Mouse (Mus musculus): ENCODE results near the gene Ireb2.

DNA sequence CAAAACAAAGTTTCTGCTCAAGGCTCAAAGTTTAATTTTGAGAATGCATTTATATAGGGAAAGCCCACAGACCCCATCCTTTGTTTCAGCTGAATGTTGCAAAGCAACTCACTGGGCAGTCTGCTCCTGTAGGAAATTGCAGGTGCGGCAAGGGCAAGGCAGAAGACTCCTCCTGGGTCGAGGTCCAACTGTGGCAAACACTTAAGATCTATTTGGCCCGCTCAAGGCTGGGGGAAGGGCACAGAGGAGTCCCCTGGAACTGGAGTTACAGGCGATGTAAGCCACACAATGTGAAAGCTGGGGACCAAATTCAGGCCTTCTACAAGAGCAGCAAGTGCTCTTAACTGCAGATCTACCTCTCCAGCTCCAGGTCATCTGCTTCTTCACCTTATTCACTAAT is 56.4 kb downstream of the Ireb2 start:
- no peak for TF ChIP-seq CTCF (IDR thresholded peaks at IDR 0.05; ENCODE audit: low read depth)
- no peak for TF ChIP-seq EP300 (optimal IDR thresholded peaks at IDR 0.05)
